Mouse (Mus musculus) MEL (cell line): Measurements from ENCODE around the gene Spag17. TPM values are rescaled to one million over a fixed set of nuclear protein-coding genes. Genes with fewer than 3 reads are reported as not detected.

ENCODE experiments used
- DNase-seq: peaks from one replicate; pipeline ENCODE4 v3.0.0; 2011; ENCODE audit warnings: low read depth, low spot score
- H3K27ac ChIP-seq: 2 replicates; pipeline ENCODE4 v1.5.1; 2012; ENCODE audit warnings: low read depth, mild to moderate bottlenecking, control low read depth, low read length, moderate library complexity; ENCODE audit not compliant: control insufficient read depth
- H3K27me3 ChIP-seq, 2 experiments: fragments of 150-350 bp in 1 of 2; sonication (generic) in 1 of 2; 2 replicates each; pipeline ENCODE4 v1.6.1; 2012; ENCODE audit warnings: low read length in 2 of 2, mild to moderate bottlenecking in 2 of 2, improper control_type of control experiment in 1 of 2, moderate library complexity in 1 of 2; ENCODE audit not compliant: insufficient read depth in 2 of 2, control insufficient read depth in 1 of 2
- H3K36me3 ChIP-seq, 2 experiments: 2 replicates each; pipeline ENCODE4 v1.6.1; 2012 to 2014; ENCODE audit warnings: low read length in 2 of 2, improper control_type of control experiment in 1 of 2, inconsistent platforms in 1 of 2, mild to moderate bottlenecking in 1 of 2; ENCODE audit not compliant: insufficient read depth in 2 of 2, control insufficient read depth in 1 of 2
- H3K4me1 ChIP-seq, 2 experiments: fragments of 150-350 bp in 1 of 2; sonication (generic) in 1 of 2; 2 replicates each; pipeline ENCODE4 v1.6.1; 2012; ENCODE audit warnings: low read length in 2 of 2, improper control_type of control experiment in 1 of 2, mild to moderate bottlenecking in 1 of 2; ENCODE audit not compliant: insufficient read depth in 2 of 2, control insufficient read depth in 1 of 2
- H3K4me3 ChIP-seq, 2 experiments: fragments of 150-350 bp in 1 of 2; sonication (generic) in 1 of 2; 2 replicates each; pipeline ENCODE4 v1.5.1; 2012; ENCODE audit warnings: low read depth in 2 of 2, low read length in 2 of 2, mild to moderate bottlenecking in 2 of 2, moderate library complexity in 2 of 2, control low read depth in 1 of 2, improper control_type of control experiment in 1 of 2; ENCODE audit not compliant: control insufficient read depth in 1 of 2, insufficient read depth in 1 of 2
- H3K79me2 ChIP-seq: 2 replicates; pipeline ENCODE4 v1.6.1; 2012; ENCODE audit warnings: mild to moderate bottlenecking, low read length, moderate library complexity; ENCODE audit not compliant: control insufficient read depth, poor library complexity, insufficient read depth
- H3K9ac ChIP-seq: 2 replicates; pipeline ENCODE4 v1.6.1; 2012; ENCODE audit warnings: low read depth, mild to moderate bottlenecking, control low read depth, low read length, moderate library complexity; ENCODE audit not compliant: control insufficient read depth, poor library complexity, severe bottlenecking
- H3K9me3 ChIP-seq: fragments of 150-350 bp; sonication (generic); replicated peaks from 2 replicates; pipeline ENCODE4 v1.6.1; 2012; ENCODE audit warnings: mild to moderate bottlenecking, low read length, improper control_type of control experiment, moderate library complexity; ENCODE audit not compliant: insufficient read depth
- CTCF ChIP-seq, 3 experiments: IDR thresholded peaks in 2 of 3; conservative IDR thresholded peaks in 1 of 3; 2 replicates each; pipeline ENCODE4 v1.5.1; 2011 to 2012; ENCODE audit warnings: low read length in 3 of 3, low read depth in 2 of 3, mild to moderate bottlenecking in 2 of 3, improper control_type of control experiment in 1 of 3, inconsistent platforms in 1 of 3, mixed read lengths in 1 of 3, moderate library complexity in 1 of 3; ENCODE audit not compliant: control insufficient read depth in 1 of 3, insufficient read depth in 1 of 3, poor library complexity in 1 of 3, severe bottlenecking in 1 of 3
- E2F4 ChIP-seq: IDR thresholded peaks from 2 replicates; pipeline ENCODE4 v1.6.1; 2011; ENCODE audit warnings: low read depth, low read length, improper control_type of control experiment, borderline replicate concordance
- GABPA ChIP-seq: IDR thresholded peaks from 2 replicates; pipeline ENCODE4 v1.6.1; 2012; ENCODE audit warnings: low read depth, mild to moderate bottlenecking, inconsistent platforms, low read length, improper control_type of control experiment, moderate library complexity
- GATA1 ChIP-seq: IDR thresholded peaks from 2 replicates; pipeline ENCODE4 v1.6.1; 2011; ENCODE audit warnings: low read depth, low read length, improper control_type of control experiment
- HCFC1 ChIP-seq: IDR thresholded peaks from 2 replicates; pipeline ENCODE4 v1.6.1; 2012; ENCODE audit warnings: low read depth, mild to moderate bottlenecking, inconsistent platforms, low read length, improper control_type of control experiment, moderate library complexity
- JUND ChIP-seq: IDR thresholded peaks from 2 replicates; pipeline ENCODE4 v1.6.1; 2011; ENCODE audit warnings: low read depth, mild to moderate bottlenecking, improper control_type of control experiment, low read length
- MAX ChIP-seq: IDR thresholded peaks from 2 replicates; pipeline ENCODE4 v1.6.1; 2011; ENCODE audit warnings: low read length, improper control_type of control experiment
- MEF2A ChIP-seq: IDR thresholded peaks from 2 replicates; pipeline ENCODE4 v1.6.1; 2014; ENCODE audit warnings: low read depth, mild to moderate bottlenecking, inconsistent platforms, low read length, improper control_type of control experiment; ENCODE audit not compliant: poor library complexity, insufficient replicate concordance, severe bottlenecking; ENCODE audit errors: extremely low read depth
- MYB ChIP-seq: IDR thresholded peaks from 2 replicates; pipeline ENCODE4 v1.6.1; 2011; ENCODE audit warnings: mild to moderate bottlenecking, low read depth, low read length, improper control_type of control experiment
- MYC ChIP-seq: IDR thresholded peaks from 2 replicates; pipeline ENCODE4 v1.6.1; 2011; ENCODE audit warnings: low read depth, mild to moderate bottlenecking, low read length, improper control_type of control experiment, moderate library complexity
- NRF1 ChIP-seq: IDR thresholded peaks from 2 replicates; pipeline ENCODE4 v1.6.1; 2014; ENCODE audit warnings: low read depth, mild to moderate bottlenecking, inconsistent platforms, low read length, improper control_type of control experiment, moderate library complexity; ENCODE audit not compliant: poor library complexity, insufficient read depth, severe bottlenecking
- POLR2AphosphoS5 ChIP-seq: IDR thresholded peaks from 2 replicates; pipeline ENCODE4 v1.6.1; 2012; ENCODE audit warnings: low read depth, borderline replicate concordance, mild to moderate bottlenecking, inconsistent platforms, low read length, moderate library complexity, mixed read lengths
- RCOR1 ChIP-seq: IDR thresholded peaks from 2 replicates; pipeline ENCODE4 v1.6.1; 2012; ENCODE audit warnings: low read depth, mild to moderate bottlenecking, inconsistent platforms, low read length, improper control_type of control experiment
- TAL1 ChIP-seq: IDR thresholded peaks from 2 replicates; pipeline ENCODE4 v1.6.1; 2012; ENCODE audit warnings: mild to moderate bottlenecking, inconsistent platforms, low read length, moderate library complexity, mixed read lengths
- TBP ChIP-seq: IDR thresholded peaks from 2 replicates; pipeline ENCODE4 v1.8.0; 2011; ENCODE audit warnings: low read depth, low read length, improper control_type of control experiment
- TCF12 ChIP-seq: IDR thresholded peaks from 2 replicates; pipeline ENCODE4 v1.6.1; 2014; ENCODE audit warnings: low read depth, mild to moderate bottlenecking, inconsistent platforms, low read length, improper control_type of control experiment, moderate library complexity
- UBTF ChIP-seq: IDR thresholded peaks from 2 replicates; pipeline ENCODE4 v1.6.1; 2012; ENCODE audit warnings: low read depth, mild to moderate bottlenecking, inconsistent platforms, low read length, improper control_type of control experiment, moderate library complexity, borderline replicate concordance; ENCODE audit not compliant: insufficient read depth
- USF2 ChIP-seq, 2 experiments: IDR thresholded peaks; 2 replicates each; pipeline ENCODE4 v1.6.1; 2011 to 2012; ENCODE audit warnings: improper control_type of control experiment in 2 of 2, low read length in 2 of 2, borderline replicate concordance in 1 of 2, inconsistent platforms in 1 of 2, low read depth in 1 of 2, mild to moderate bottlenecking in 1 of 2; ENCODE audit not compliant: insufficient read depth in 1 of 2
- ZKSCAN1 ChIP-seq: IDR thresholded peaks from 2 replicates; pipeline ENCODE4 v1.6.1; 2012; ENCODE audit warnings: low read depth, mild to moderate bottlenecking, inconsistent platforms, low read length, improper control_type of control experiment, moderate library complexity
- ZMIZ1 ChIP-seq: IDR thresholded peaks from 2 replicates; pipeline ENCODE4 v1.6.1; 2012; ENCODE audit warnings: low read depth, mild to moderate bottlenecking, inconsistent platforms, low read length, improper control_type of control experiment, moderate library complexity
- ZNF384 ChIP-seq: IDR thresholded peaks from 2 replicates; pipeline ENCODE4 v1.6.1; 2012; ENCODE audit warnings: low read depth, mild to moderate bottlenecking, inconsistent platforms, low read length, improper control_type of control experiment
- polyA plus RNA-seq, 2 experiments: library from polyadenylated mRNA; stranded (reverse) in 1 of 2; unstranded in 1 of 2; fragments of >175 nt in 1 of 2; fragments of >200 nt in 1 of 2; gene quantifications; 2 replicates each; pipeline versions ENCODE4 v1.2.1 to v1.2.4; 2012; ENCODE audit warnings: low replicate concordance in 2 of 2, low read depth in 1 of 2; ENCODE audit not compliant: insufficient read length in 2 of 2, insufficient read depth in 1 of 2, missing spikeins in 1 of 2
- total RNA-seq: library from RNA; depleted of rRNA; stranded (reverse); fragments of 300-350 nt; gene quantifications from 2 replicates; pipeline ENCODE4 v1.2.3, GENCODE M21; 2012

Gene Spag17
- total and polyA plus RNA-seq, 3 experiments: 0.04 TPM; not detected in 2

DNA sequence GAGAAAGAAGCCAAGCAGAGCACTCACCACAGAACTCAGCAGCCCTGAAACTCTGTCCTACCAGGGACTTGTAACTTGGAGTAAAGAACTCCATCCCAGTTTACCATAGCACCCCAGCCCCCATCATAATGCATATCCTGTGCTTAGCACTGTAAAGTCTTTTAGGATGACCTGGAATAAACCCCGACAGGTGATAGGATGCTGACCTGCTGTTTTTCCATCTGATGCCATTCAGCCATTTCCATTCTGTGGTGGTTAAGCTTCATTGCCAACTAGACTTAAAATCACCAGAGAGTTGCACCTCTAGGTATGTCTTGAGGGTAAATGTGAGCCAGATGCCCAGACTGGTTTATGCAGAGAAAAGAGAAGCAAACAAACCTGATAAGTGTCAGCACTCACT is 189.2 kb downstream of the Spag17 start:
- H3K36me3 ChIP-seq: no peaks in the 10 kb centered on the region
- no peaks in the 10 kb centered on the region; a peak in 1 of 4 replicates for H3K27me3 ChIP-seq
- no peaks in the 10 kb centered on the region for H3K79me2 ChIP-seq
- no peak for DNase-seq
- no peaks in the 10 kb centered on the region for H3K4me1 ChIP-seq
- H3K9ac ChIP-seq: no peak overlapping the region
- no peaks in the 10 kb centered on the region for H3K9me3 ChIP-seq
- no peak overlapping the region for H3K4me3 ChIP-seq
- TF ChIP-seq ZNF384: no peak
- TF ChIP-seq JUND: no peak
- no peak for TF ChIP-seq MEF2A
- no peak for TF ChIP-seq RCOR1
- no peak for TF ChIP-seq GATA1
- no peak for TF ChIP-seq E2F4
- TF ChIP-seq UBTF: no peak
- TF ChIP-seq MYB: no peak
- no peak for TF ChIP-seq TCF12
- no peak for TF ChIP-seq ZKSCAN1
- no peak for TF ChIP-seq TBP
- TF ChIP-seq MAX: no peak
- TF ChIP-seq HCFC1: no peak
- no peak for TF ChIP-seq GABPA
- TF ChIP-seq, all 39 proteins: peak for 0
- no peak overlapping the region for H3K27ac ChIP-seq

- TF ChIP-seq ZMIZ1 (no peak), RCOR1 (no peak), POLR2AphosphoS5 (no peak), MYC (no peak), NRF1 (no peak), CTCF (IDR thresholded peaks at IDR 0.05 in 2 of 3, conservative IDR thresholded peaks at IDR 0.05 in 1 of 3; ENCODE audit: control insufficient read depth in 1 of 3, insufficient read depth in 1 of 3, low read depth in 2 of 3, low read length in 3 of 3, poor library complexity in 1 of 3, severe bottlenecking in 1 of 3) (no peak), TAL1 (no peak), USF2 (IDR thresholded peaks at IDR 0.05; ENCODE audit: borderline replicate concordance in 1 of 2, insufficient read depth in 1 of 2, low read depth in 1 of 2, low read length in 2 of 2) (no peak), UBTF (no peak)
- DNase-seq: no peak
- H3K79me2 ChIP-seq: no peaks in the 10 kb centered on the region
- no peak overlapping the region for H3K27ac ChIP-seq
- H3K4me3 ChIP-seq: no peak overlapping the region
- H3K4me1 ChIP-seq: no peaks in the 10 kb centered on the region
- H3K9me3 ChIP-seq: no peaks in the 10 kb centered on the region
- H3K36me3 ChIP-seq: no peaks in the 10 kb centered on the region
- no peak overlapping the region for H3K9ac ChIP-seq
- H3K27me3 ChIP-seq: no peaks in the 10 kb centered on the region; a peak in 2 of 4 replicates
Observed at GRCm38 (mm10) chr3:100102386-100103092, 217.3 kb downstream of the Spag17 start.
